Mouse (Mus musculus) C2C12 (cell line): ENCODE data around the gene Hdac11. TPM values are rescaled to one million over a fixed set of nuclear protein-coding genes. Genes with fewer than 3 reads are reported as not detected.
"Not testable (repeated sequence)": the region's sequence is repeated elsewhere in the genome, so short reads cannot be mapped to it uniquely, and the experiment has no call there.

ENCODE experiments used
- H3K27me3 ChIP-seq: one replicate; pipeline ENCODE4 v1.6.1; 2011; ENCODE audit not compliant: control insufficient read depth, insufficient read depth, insufficient read length
- H3K36me3 ChIP-seq: one replicate; pipeline ENCODE4 v1.6.1; 2011; ENCODE audit not compliant: control insufficient read depth, insufficient read depth
- H3K4me3 ChIP-seq: one replicate; pipeline ENCODE4 v1.5.1; 2011; ENCODE audit warnings: mild to moderate bottlenecking, control low read depth; ENCODE audit not compliant: poor library complexity, insufficient read depth, severe bottlenecking
- H3K79me2 ChIP-seq: one replicate; pipeline ENCODE4 v1.6.1; 2011; ENCODE audit not compliant: control insufficient read depth, insufficient read depth
- H3K79me3 ChIP-seq: one replicate; pipeline ENCODE4 v1.6.1; 2011; ENCODE audit warnings: low read depth, control low read depth
- H3ac ChIP-seq: one replicate; pipeline ENCODE3; 2011; ENCODE audit warnings: low read depth; ENCODE audit not compliant: control insufficient read depth, insufficient read length
- CEBPB ChIP-seq: IDR thresholded peaks from one replicate; pipeline ENCODE4 v1.6.1; 2011; ENCODE audit warnings: low read depth, mild to moderate bottlenecking, control low read depth, moderate library complexity
- CTCF ChIP-seq: IDR thresholded peaks from one replicate; pipeline ENCODE4 v1.5.1; 2011; ENCODE audit not compliant: control insufficient read depth, insufficient read depth, insufficient read length
- FOSL1 ChIP-seq: IDR thresholded peaks from one replicate; pipeline ENCODE4 v1.8.0; 2011; ENCODE audit warnings: mild to moderate bottlenecking, low read length; ENCODE audit not compliant: poor library complexity, insufficient read depth, severe bottlenecking
- MAX ChIP-seq: IDR thresholded peaks from one replicate; pipeline ENCODE4 v1.6.1; 2011; ENCODE audit warnings: mild to moderate bottlenecking, control low read depth
- MYOD1 ChIP-seq: IDR thresholded peaks from one replicate; pipeline ENCODE4 v1.6.1; 2011; ENCODE audit warnings: low read depth; ENCODE audit not compliant: control insufficient read depth, insufficient read length
- MYOG ChIP-seq: IDR thresholded peaks from one replicate; pipeline ENCODE4 v1.6.1; 2011; ENCODE audit not compliant: control insufficient read depth, insufficient read length; ENCODE audit errors: extremely low read depth
- USF1 ChIP-seq: IDR thresholded peaks from one replicate; pipeline ENCODE4 v1.6.1; 2011; ENCODE audit warnings: low read depth, mild to moderate bottlenecking, control low read depth, moderate library complexity
- polyA plus RNA-seq: library from polyadenylated mRNA; unstranded; fragments of >200 nt; fragmentation: generic; extraction: Trizol; gene quantifications from one replicate; pipeline ENCODE4 v1.2.1, GENCODE M21; 2012; ENCODE audit warnings: missing spikeins

Gene Hdac11
- polyA plus RNA-seq, 1 experiment: 1.1 TPM

- no peaks in the 10 kb centered on the region for H3K79me2 ChIP-seq
- no peak overlapping the region for H3K4me3 ChIP-seq
- no peaks in the 10 kb centered on the region for H3K36me3 ChIP-seq
- peak overlapping the region; percentile 15 for H3ac ChIP-seq
- no peaks in the 10 kb centered on the region for H3K27me3 ChIP-seq
- peak; percentile 67 for TF ChIP-seq FOSL1
- peak; percentile 52 for TF ChIP-seq MYOD1
- TF ChIP-seq USF1: no peak
- TF ChIP-seq MAX: no peak
- no peaks in the 10 kb centered on the region for H3K79me3 ChIP-seq
These were observed 46.1 kb downstream of the Hdac11 start for GRCm38 (mm10) chr6:91202571-91202970.

- no peaks in the 10 kb centered on the region for H3K79me3 ChIP-seq
- no peaks in the 10 kb centered on the region for H3K36me3 ChIP-seq
- no peaks in the 10 kb centered on the region for H3K27me3 ChIP-seq
- H3ac ChIP-seq: no peak overlapping the region
- H3K79me2 ChIP-seq: no peaks in the 10 kb centered on the region
- no peak overlapping the region for H3K4me3 ChIP-seq
- TF ChIP-seq MYOD1 (no peak), CTCF (no peak), FOSL1 (no peak), MYOG (no peak)
These were observed 48.9 kb downstream of the Hdac11 start for GRCm38 (mm10) chr6:91205346-91205745.

GRCm38 (mm10) chr6:91205791-91206190 lies 49.3 kb downstream of the Hdac11 start:
- Histone ChIP-seq H3K36me3 (no peaks in the 10 kb centered on the region), H3K79me2 (no peaks in the 10 kb centered on the region), H3K4me3 (no peak overlapping the region), H3ac (no peak overlapping the region), H3K27me3 (no peaks in the 10 kb centered on the region), H3K79me3 (no peaks in the 10 kb centered on the region)
- peak; percentile 90 for TF ChIP-seq USF1
- no peak for TF ChIP-seq CEBPB

- H3K79me2 ChIP-seq: peaks cover 3% of the 10 kb centered on the region
- no peaks in the 10 kb centered on the region for H3K27me3 ChIP-seq
- H3ac ChIP-seq: no peak overlapping the region
- H3K36me3 ChIP-seq: no peaks in the 10 kb centered on the region
- TF ChIP-seq MYOD1: no peak
- peak; percentile 15 for TF ChIP-seq FOSL1
- TF ChIP-seq CEBPB: peak; percentile 85
- no peak overlapping the region for H3K4me3 ChIP-seq
- H3K79me3 ChIP-seq: no peaks in the 10 kb centered on the region
These were observed 51.0 kb downstream of the Hdac11 start for GRCm38 (mm10) chr6:91207491-91207890.

- Histone ChIP-seq H3K27me3 (no peaks in the 10 kb centered on the region), H3K79me2 (peaks cover 26% of the 10 kb centered on the region), H3ac (no peak overlapping the region), H3K36me3 (peaks cover under 1% of the 10 kb centered on the region), H3K4me3 (no peak overlapping the region), H3K79me3 (peaks cover 20% of the 10 kb centered on the region)
- TF ChIP-seq MYOD1 (no peak), MAX (no peak), MYOG (no peak), FOSL1 (no peak), USF1 (no peak), CTCF (no peak), CEBPB (no peak)
These were observed 53.3 kb downstream of the Hdac11 start for GRCm38 (mm10) chr6:91209780-91210179.

- TF ChIP-seq USF1 (no peak), FOSL1 (peak; percentile 11)
- no peaks in the 10 kb centered on the region for H3K27me3 ChIP-seq
- no peak overlapping the region for H3ac ChIP-seq
- H3K79me2 ChIP-seq: peaks cover 37% of the 10 kb centered on the region
- H3K36me3 ChIP-seq: peaks cover 8% of the 10 kb centered on the region
- peaks cover 28% of the 10 kb centered on the region for H3K79me3 ChIP-seq
- H3K4me3 ChIP-seq: no peak overlapping the region
These were observed 54.4 kb downstream of the Hdac11 start for GRCm38 (mm10) chr6:91210852-91211251.

GRCm38 (mm10) chr6:91212155-91212554 lies 55.7 kb downstream of the Hdac11 start, which contains the start of gene Fbln2:
Gene Fbln2 (plus strand): TSS chr6:91212455.
- H3K36me3 ChIP-seq: peaks cover 10% of the 10 kb centered on the region
- H3K27me3 ChIP-seq: not testable (repeated sequence)
- H3ac ChIP-seq: peak within 1 kb of the TSS; percentile 72
- peaks cover 50% of the 10 kb centered on the region for H3K79me2 ChIP-seq
- H3K4me3 ChIP-seq: peak within 1 kb of the TSS; percentile 41
- peaks cover 38% of the 10 kb centered on the region for H3K79me3 ChIP-seq
